Mouse (Mus musculus): ENCODE measurements around the gene Soga1. TPM values are rescaled to one million over a fixed set of nuclear protein-coding genes. Genes with fewer than 3 reads are reported as not detected.

Soga1 gene
- total RNA-seq, 1 experiment: 11.8 TPM

DNA sequence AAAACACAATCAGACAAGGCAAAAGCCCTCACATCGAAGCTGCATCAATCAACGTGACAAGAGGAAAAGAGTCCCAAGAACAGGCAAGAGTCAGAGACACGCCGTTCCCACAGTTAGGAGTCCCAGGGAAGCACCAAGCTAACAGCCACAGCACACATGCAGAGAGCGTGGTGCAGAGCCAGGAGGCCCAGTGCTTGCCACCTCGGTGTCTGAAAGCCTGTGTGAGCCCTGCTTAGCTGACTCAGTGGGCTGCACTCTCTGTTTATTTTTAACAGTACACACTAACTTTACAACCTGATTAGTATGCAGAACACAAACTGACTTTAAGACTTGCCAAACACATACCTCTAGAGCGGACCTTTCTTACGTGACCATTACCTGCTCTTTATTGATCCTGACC is 25.4 kb upstream of the Soga1 start:
- no peak for TF ChIP-seq MAFK (IDR thresholded peaks at IDR 0.05; ENCODE audit: insufficient read depth, low read depth, low read length)
- TF ChIP-seq ZNF384 (IDR thresholded peaks at IDR 0.05; ENCODE audit: low read depth, low read length): no peak
- TF ChIP-seq HCFC1 (IDR thresholded peaks at IDR 0.05; ENCODE audit: borderline replicate concordance, insufficient read depth, low read length): no peak
- TF ChIP-seq ZC3H11A (IDR thresholded peaks at IDR 0.05; ENCODE audit: borderline replicate concordance, low read depth, low read length): no peak
- TF ChIP-seq CHD2 (IDR thresholded peaks at IDR 0.05; ENCODE audit: low read depth, low read length): no peak
- no peak for DNase-seq (ENCODE audit: low read depth, low spot score)
- no peak overlapping the region for H3K27ac ChIP-seq (ENCODE audit: insufficient read depth, low read depth, low read length, poor library complexity, severe bottlenecking)
- H3K4me3 ChIP-seq (ENCODE audit: insufficient read depth in 1 of 2, low read depth in 1 of 2, low read length in 2 of 2, poor library complexity in 1 of 2, severe bottlenecking in 1 of 2): no peak overlapping the region
- in situ Hi-C loops (cut with MboI; ENCODE audit: low sequenced_read_pairs in 2 of 2, unreplicated experiment in 2 of 2): no loop called here
- H3K36me3 ChIP-seq (ENCODE audit: control insufficient read depth, insufficient read depth, low read length, poor library complexity, severe bottlenecking): peaks cover 7% of the 10 kb centered on the region; the same call in 1 of the 2 replicates
- peaks cover 3 to 6% of the 10 kb centered on the region in 2 experiments; a peak in 3 of 4 replicates for H3K4me1 ChIP-seq (ENCODE audit: control insufficient read depth in 2 of 2, insufficient read depth in 2 of 2, low read length in 2 of 2, poor library complexity in 1 of 2)
- no peak overlapping the region for H3K9ac ChIP-seq (ENCODE audit: insufficient read depth, low read depth, low read length, poor library complexity, severe bottlenecking)
- H3K9me3 ChIP-seq (ENCODE audit: control insufficient read depth, insufficient read depth, low read depth, low read length): no peaks in the 10 kb centered on the region

DNA sequence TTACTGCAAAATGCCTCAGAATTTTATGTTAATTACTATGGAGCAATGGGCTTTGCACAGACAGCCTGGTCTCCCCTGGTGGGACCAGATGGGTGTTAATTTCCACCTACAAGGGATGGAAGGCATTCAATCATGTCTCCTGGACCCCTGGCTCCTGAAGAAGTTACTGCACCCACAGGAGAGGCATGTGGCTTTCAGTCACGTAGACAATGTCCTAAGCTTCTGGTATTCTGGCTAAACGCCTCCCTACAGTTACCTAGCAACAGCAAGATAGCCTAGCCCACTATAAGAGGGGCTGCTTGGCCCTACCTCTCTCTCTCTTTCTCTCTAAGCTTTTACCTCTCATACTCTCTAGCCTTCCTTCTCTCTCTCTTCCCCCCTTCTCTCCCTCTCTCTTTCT is 23.2 kb upstream of the Soga1 start:
- H3K4me3 ChIP-seq (ENCODE audit: insufficient read depth in 1 of 2, low read depth in 1 of 2, low read length in 2 of 2, poor library complexity in 1 of 2, severe bottlenecking in 1 of 2): no peak overlapping the region
- H3K36me3 ChIP-seq (ENCODE audit: control insufficient read depth, insufficient read depth, low read length, poor library complexity, severe bottlenecking): peaks cover 7% of the 10 kb centered on the region; the same call in 1 of the 2 replicates
- DNase-seq (ENCODE audit: low read depth, low spot score): no peak
- TF ChIP-seq ZC3H11A (IDR thresholded peaks at IDR 0.05; ENCODE audit: borderline replicate concordance, low read depth, low read length): no peak
- no peak for TF ChIP-seq ZNF384 (IDR thresholded peaks at IDR 0.05; ENCODE audit: low read depth, low read length)
- TF ChIP-seq MAFK (IDR thresholded peaks at IDR 0.05; ENCODE audit: insufficient read depth, low read depth, low read length): no peak
- TF ChIP-seq CHD2 (IDR thresholded peaks at IDR 0.05; ENCODE audit: low read depth, low read length): no peak
- no peak for TF ChIP-seq HCFC1 (IDR thresholded peaks at IDR 0.05; ENCODE audit: borderline replicate concordance, insufficient read depth, low read length)
- in situ Hi-C loops (cut with MboI; ENCODE audit: low sequenced_read_pairs in 2 of 2, unreplicated experiment in 2 of 2): no loop called here
- no peaks in the 10 kb centered on the region for H3K9me3 ChIP-seq (ENCODE audit: control insufficient read depth, insufficient read depth, low read depth, low read length)
- H3K9ac ChIP-seq (ENCODE audit: insufficient read depth, low read depth, low read length, poor library complexity, severe bottlenecking): no peak overlapping the region
- H3K27ac ChIP-seq (ENCODE audit: insufficient read depth, low read depth, low read length, poor library complexity, severe bottlenecking): no peak overlapping the region
- H3K4me1 ChIP-seq (ENCODE audit: control insufficient read depth in 2 of 2, insufficient read depth in 2 of 2, low read length in 2 of 2, poor library complexity in 1 of 2): peaks cover 3 to 6% of the 10 kb centered on the region in 2 experiments; a peak in 3 of 4 replicates

DNA sequence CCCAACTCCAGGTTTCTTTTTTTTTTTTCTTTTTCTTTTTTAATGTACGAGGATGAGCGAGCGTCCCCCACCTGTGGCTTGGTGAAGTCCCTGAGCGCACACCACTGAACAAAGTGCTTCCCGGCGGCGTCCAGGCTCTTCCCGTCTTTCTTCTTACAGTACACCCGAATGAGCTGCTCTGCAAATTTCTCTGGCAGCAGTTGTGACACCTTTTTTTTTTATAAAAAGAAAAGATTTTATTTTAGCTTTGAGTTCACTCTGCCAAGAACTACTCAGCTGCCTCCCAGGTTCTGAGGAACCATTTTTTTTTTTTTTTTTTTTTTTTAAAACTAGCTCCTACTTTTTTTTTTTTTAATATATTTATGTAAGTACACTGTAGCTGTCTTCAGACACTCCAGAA is 22.6 kb upstream of the Soga1 start:
- TF ChIP-seq ZNF384 (IDR thresholded peaks at IDR 0.05; ENCODE audit: low read depth, low read length): 0 out of 2 replicates have a peak, but pooled peaks have one; percentile 37
- no peak for TF ChIP-seq ZC3H11A (IDR thresholded peaks at IDR 0.05; ENCODE audit: borderline replicate concordance, low read depth, low read length)
- no peak for TF ChIP-seq HCFC1 (IDR thresholded peaks at IDR 0.05; ENCODE audit: borderline replicate concordance, insufficient read depth, low read length)
- TF ChIP-seq MAFK (IDR thresholded peaks at IDR 0.05; ENCODE audit: insufficient read depth, low read depth, low read length): no peak
- Histone ChIP-seq H3K9ac (ENCODE audit: insufficient read depth, low read depth, low read length, poor library complexity, severe bottlenecking) (no peak overlapping the region), H3K36me3 (ENCODE audit: control insufficient read depth, insufficient read depth, low read length, poor library complexity, severe bottlenecking) (peaks cover 7% of the 10 kb centered on the region; the same call in 1 of the 2 replicates), H3K4me3 (ENCODE audit: insufficient read depth in 1 of 2, low read depth in 1 of 2, low read length in 2 of 2, poor library complexity in 1 of 2, severe bottlenecking in 1 of 2) (no peak overlapping the region), H3K4me1 (ENCODE audit: control insufficient read depth in 2 of 2, insufficient read depth in 2 of 2, low read length in 2 of 2, poor library complexity in 1 of 2) (peaks cover 3 to 6% of the 10 kb centered on the region in 2 experiments; a peak in 3 of 4 replicates), H3K27ac (ENCODE audit: insufficient read depth, low read depth, low read length, poor library complexity, severe bottlenecking) (no peak overlapping the region), H3K9me3 (ENCODE audit: control insufficient read depth, insufficient read depth, low read depth, low read length) (no peaks in the 10 kb centered on the region)
- DNase-seq (ENCODE audit: low read depth, low spot score): no peak
- in situ Hi-C loops (cut with MboI; ENCODE audit: low sequenced_read_pairs in 2 of 2, unreplicated experiment in 2 of 2): no loop called here

DNA sequence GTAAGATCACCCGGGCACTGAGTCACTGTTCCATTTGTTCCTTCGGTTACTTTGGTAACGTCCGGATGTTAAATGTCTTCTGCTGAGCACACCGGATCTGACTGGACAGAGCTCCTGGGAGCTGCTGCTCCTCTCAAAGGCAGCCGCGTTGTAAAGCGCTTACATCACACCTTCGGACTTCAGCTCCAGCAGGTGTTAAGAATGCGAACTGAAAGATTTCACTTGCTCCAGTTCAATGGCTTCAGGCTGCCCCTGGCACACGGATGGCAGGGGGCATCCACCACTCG is 21.2 kb upstream of the Soga1 start:
- H3K9me3 ChIP-seq (ENCODE audit: control insufficient read depth, insufficient read depth, low read depth, low read length): no peaks in the 10 kb centered on the region
- H3K9ac ChIP-seq (ENCODE audit: insufficient read depth, low read depth, low read length, poor library complexity, severe bottlenecking): 0 out of 2 replicates have a peak overlapping the region, but pooled peaks have one; percentile 33
- H3K4me1 ChIP-seq (ENCODE audit: control insufficient read depth in 2 of 2, insufficient read depth in 2 of 2, low read length in 2 of 2, poor library complexity in 1 of 2): peaks cover 3 to 6% of the 10 kb centered on the region in 2 experiments; a peak in 3 of 4 replicates
- in situ Hi-C loops (cut with MboI; ENCODE audit: low sequenced_read_pairs in 2 of 2, unreplicated experiment in 2 of 2): no loop called here
- no peak overlapping the region for H3K4me3 ChIP-seq (ENCODE audit: insufficient read depth in 1 of 2, low read depth in 1 of 2, low read length in 2 of 2, poor library complexity in 1 of 2, severe bottlenecking in 1 of 2)
- H3K36me3 ChIP-seq (ENCODE audit: control insufficient read depth, insufficient read depth, low read length, poor library complexity, severe bottlenecking): peaks cover 5% of the 10 kb centered on the region; the same call in 1 of the 2 replicates
- no peak overlapping the region for H3K27ac ChIP-seq (ENCODE audit: insufficient read depth, low read depth, low read length, poor library complexity, severe bottlenecking)
- TF ChIP-seq MAFK (IDR thresholded peaks at IDR 0.05; ENCODE audit: insufficient read depth, low read depth, low read length) (no peak), ZNF384 (IDR thresholded peaks at IDR 0.05; ENCODE audit: low read depth, low read length) (no peak), CHD2 (IDR thresholded peaks at IDR 0.05; ENCODE audit: low read depth, low read length) (no peak), HCFC1 (IDR thresholded peaks at IDR 0.05; ENCODE audit: borderline replicate concordance, insufficient read depth, low read length) (no peak), ZC3H11A (IDR thresholded peaks at IDR 0.05; ENCODE audit: borderline replicate concordance, low read depth, low read length) (no peak)
- DNase-seq (ENCODE audit: low read depth, low spot score): no peak

Measured in ES-E14 (cell line).